Mouse (Mus musculus) regulatory T cell (primary cell): Measurements from ENCODE around the gene Il25.

Source experiments
- in situ Hi-C: fragments of 300-600 bp; cut with MboI, MseI; formaldehyde crosslinking; loops from one replicate; pipeline ENCODE4 v1.15.1; 2025; ENCODE audit warnings: high pct_unique_total_duplicates

Il25 gene

DNA sequence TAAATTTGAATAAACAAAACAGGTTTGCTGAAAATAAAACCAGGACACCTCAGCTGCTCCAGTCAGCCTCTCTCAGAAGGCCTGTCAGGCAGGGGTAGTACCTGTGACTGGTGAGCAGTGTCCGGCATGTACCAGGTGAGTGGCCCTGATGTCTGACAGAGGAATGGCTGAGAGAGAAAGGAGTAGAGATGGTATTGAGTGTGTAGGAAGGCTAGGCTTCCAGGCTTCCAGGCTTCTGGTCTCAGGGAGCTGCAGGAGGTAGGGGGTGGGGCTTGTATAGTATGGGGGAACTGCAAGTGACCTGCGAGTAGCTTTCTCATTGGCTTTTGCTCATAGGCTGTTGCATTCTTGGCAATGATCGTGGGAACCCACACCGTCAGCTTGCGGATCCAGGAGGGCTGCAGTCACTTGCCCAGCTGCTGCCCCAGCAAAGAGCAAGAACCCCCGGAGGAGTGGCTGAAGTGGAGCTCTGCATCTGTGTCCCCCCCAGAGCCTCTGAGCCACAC is at the start of gene Il25:
Il25 (plus strand) TSS at position 51 of the 506 bp plus-strand sequence.
- in situ Hi-C loops, result no loop called here

DNA sequence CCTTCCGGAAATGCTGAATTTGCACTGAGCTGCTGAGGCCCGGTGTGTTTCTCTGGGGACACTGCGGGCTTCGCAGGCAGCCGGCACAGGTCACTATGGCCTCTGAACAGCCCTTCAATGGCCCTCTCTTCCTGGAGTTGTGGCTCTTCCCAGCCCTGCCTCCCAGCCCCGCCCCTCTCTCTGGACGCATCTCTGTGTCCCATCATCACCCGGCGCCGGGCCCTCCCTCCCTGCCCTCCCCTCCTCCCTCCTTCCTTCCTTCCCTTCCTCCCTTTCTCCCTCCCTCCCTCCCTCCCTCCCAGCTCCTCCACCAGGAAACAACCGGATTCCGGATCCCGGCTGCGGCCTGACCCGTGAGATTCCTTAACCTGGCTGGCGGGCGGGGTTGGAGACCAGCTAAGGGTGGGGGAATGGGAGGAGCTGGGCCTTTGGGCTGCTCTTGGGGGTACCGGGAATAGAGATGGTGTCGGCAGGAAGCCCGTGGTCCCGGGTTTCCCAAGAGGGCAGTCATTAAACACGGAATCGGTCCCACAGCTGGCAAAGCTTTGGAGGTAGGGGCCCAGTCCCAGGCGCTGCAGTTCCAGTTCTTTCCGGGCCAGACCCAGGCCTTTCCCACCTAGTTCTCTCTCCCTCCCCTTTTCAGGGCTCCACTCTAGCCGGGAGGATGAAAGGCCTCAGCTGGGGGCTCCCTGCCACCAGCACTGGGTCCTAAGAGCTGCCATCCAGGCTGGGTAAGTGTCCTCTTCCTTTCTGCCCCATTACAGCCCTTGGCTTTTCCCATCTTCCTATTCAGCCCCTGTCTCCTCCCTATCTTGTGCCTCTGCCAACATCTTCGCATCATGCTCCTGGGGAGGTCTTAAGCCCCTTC is 49.1 kb upstream of the Il25 start, which contains the start of the genes Bcl2l2 and Gm20521:
Bcl2l2 (plus strand) TSS at position 224 of the 868 bp plus-strand sequence.
Gm20521 (plus strand) TSS at position 288 of the 868 bp plus-strand sequence.
- in situ Hi-C loops, result loop anchor here (25.0 kb wide), 1 partner anchor 704 kb away; the partner anchor contains the start of genes Emc9, Fitm1, Psme1 and Psme2

DNA sequence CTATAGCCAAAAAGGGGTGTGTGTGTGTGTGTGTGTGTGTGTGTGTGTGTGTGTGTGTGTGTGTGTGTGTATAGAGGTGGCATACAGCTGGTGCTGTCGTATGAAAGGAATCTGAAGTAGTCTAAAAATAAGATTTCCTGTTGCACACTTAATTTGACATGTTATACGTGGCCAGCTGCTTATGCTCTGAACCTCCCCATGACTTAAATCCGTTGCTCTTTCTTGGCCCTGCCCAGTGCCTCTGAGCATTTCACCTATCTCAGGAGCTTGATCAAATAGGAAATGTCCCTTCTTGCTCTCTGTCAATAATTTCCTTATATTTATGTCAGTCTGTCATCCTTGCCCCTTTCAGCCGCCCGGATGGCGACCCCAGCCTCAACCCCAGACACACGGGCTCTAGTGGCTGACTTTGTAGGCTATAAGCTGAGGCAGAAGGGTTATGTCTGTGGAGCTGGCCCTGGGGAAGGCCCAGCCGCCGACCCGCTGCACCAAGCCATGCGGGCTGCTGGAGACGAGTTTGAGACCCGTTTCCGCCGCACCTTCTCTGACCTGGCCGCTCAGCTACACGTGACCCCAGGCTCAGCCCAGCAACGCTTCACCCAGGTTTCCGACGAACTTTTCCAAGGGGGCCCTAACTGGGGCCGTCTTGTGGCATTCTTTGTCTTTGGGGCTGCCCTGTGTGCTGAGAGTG is 48.3 kb upstream of the Il25 start:
- in situ Hi-C loops, result loop anchor here (25.0 kb wide), 1 partner anchor 703 kb away; the partner anchor contains the start of genes Emc9, Fitm1, Psme1 and Psme2

DNA sequence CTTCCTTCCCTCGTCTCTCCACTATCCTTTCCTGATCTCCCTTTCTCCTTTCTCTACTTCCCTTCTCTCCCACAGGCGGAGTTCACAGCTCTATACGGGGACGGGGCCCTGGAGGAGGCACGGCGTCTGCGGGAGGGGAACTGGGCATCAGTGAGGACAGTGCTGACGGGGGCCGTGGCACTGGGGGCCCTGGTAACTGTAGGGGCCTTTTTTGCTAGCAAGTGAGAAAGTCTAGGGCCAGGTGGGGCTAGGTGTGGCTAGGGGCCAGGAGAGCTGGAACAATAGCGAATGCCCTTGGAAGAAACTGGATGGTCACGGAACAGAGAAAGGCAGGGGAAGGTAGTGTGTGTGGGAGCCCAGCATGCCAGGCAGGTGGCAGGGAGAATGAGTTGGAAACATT is 47.2 kb upstream of the Il25 start:
- in situ Hi-C loops, result loop anchor here (25.0 kb wide), 1 partner anchor 702 kb away; the partner anchor contains the start of genes Emc9, Fitm1, Psme1 and Psme2

DNA sequence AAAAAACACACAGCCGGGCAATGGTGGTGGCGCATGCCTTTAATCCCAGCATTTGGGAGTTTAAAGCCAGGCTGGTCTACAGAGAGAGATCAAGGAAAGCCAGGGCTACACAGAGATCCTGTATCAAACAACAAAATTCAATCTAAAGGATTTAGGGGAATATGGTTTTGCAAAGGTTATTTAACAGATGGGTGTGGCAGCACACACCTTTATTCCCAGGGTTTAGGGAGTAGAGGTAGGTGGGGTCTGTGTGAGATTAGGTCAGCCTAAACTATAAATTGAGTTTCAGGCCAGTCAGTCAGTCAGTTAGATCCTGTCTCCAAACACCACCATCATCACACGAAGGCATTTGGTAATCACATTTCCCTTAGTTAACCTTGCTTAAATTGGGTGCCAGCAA is 40.3 kb upstream of the Il25 start, which contains the start of gene Pabpn1:
Pabpn1 (plus strand) TSS at position 301 of the 400 bp plus-strand sequence.
- in situ Hi-C loops, result loop anchor here (25.0 kb wide), 1 partner anchor 695 kb away; the partner anchor contains the start of genes Emc9, Fitm1, Psme1 and Psme2

DNA sequence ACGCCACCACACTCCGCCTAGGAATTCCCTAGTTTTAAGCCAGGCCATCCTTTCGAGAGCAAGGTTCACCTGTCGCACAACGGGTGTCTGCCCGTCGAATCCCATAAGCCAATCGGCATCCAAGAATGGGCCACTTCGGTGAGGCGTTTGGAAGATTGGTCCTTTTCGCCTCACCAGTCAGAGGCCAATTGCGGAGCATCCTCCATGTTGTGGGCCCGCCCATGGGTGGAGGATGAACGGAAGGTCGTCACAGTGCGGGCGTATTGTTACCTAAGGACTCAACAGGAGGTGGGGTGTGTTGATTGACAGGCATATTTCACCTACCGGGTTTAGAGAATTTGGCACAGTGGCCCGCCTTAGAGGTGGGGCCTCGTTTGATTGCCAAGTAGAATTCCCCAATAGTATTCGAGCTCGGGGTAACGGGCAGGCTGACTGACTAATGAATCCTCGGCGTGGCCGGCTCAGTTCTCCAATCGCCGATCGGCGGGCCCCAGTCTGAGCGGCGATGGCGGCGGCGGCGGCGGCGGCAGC is 38.8 kb upstream of the Il25 start:
- in situ Hi-C loops, result loop anchor here (25.0 kb wide), 1 partner anchor 694 kb away; the partner anchor contains the start of genes Emc9, Fitm1, Psme1 and Psme2

DNA sequence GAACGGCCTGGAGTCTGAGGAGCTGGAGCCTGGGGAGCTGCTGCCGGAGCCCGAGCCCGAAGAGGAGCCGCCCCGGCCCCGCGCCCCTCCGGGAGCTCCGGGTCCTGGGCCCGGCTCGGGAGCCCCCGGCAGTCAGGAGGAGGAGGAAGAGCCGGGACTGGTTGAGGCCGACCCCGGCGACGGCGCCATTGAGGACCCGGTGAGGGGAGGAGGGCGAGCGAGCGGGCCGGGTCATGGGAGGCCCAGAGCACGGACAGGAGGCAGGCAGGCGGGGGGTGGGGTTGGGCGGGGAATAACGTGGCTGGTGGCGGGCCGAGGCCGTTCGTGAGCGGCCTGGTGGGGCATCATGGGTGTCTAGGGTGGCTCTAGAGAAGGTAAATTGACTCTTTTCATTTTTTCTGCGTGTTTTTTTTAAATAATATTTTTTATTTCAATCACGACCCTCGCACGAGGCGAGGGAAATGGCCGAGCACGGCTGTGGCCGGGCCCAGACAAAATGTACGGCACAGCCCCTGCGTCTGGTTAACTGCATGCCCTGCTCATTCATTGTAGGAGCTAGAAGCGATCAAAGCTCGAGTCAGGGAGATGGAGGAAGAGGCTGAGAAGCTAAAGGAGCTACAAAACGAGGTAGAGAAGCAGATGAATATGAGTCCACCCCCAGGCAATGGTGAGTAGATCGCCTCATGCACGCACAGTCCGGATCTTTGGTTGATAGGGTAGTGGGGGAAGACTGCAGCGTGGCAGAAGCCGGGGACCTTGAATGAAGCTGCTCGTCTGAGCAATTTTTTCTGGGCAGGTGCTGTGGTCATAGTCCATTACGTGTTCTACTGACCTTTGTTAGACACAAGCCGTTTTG is 38.0 kb upstream of the Il25 start:
- in situ Hi-C loops, result loop anchor here (25.0 kb wide), 1 partner anchor 693 kb away; the partner anchor contains the start of genes Emc9, Fitm1, Psme1 and Psme2

DNA sequence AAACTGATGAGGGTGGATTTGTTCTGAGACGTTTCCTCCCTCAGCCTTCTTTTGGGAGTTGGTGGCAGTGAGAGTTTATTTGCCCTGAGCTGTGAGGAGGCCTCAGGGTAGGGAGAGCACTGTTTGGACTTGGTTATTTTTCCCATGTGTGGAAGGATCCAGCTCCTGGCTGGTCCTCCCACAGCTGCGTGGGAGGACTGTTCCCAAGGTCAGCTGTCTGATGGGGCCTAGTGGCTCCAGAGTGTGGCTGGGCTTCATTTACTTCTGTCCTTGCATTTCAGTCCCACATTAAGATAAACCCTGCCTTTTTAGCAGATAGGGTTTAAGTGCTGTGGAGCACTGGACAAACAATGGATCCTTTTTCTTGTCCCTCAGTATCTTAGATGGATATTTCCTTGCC is 35.0 kb upstream of the Il25 start:
- in situ Hi-C loops, result loop anchor here (25.0 kb wide), 1 partner anchor 690 kb away; the partner anchor contains the start of genes Emc9, Fitm1, Psme1 and Psme2

DNA sequence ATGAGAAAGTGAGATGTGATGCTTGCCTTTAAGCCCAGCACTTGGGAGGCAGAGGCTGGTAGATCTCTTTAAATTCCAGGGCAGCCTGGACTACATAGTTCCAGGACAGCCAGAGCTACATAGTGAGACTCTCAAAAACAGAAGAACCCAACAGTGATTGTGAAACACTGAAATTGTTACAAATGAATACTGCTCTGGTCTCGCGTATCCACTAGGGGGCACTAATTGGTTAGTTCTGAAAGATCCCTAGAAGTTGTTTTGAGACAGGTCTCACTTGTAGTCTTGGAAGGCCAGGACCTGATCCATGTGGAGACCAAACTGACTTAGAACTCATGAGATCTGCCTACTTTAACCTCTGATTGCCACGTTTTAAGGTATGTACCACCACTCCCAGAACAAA is 32.1 kb upstream of the Il25 start:
- in situ Hi-C loops, result no loop called here

DNA sequence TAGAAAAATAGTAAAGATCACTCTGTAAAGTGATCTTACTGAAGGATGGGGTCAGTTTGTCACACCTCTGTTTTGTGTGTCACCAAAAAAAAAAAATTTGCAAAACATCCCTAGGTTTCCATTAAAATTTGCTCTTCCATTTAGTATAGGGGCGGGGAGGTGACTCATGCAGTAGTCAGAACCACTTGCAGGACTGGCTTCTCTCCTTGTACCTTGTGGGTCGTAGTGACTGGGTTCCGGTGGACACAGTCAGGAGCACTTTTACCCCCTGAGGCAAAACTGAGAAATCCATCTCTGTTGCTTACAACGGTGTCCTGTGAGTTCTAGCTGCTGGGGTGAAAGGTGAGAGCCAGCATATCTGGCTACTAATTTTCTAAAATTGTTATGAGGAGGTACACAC is 28.9 kb upstream of the Il25 start:
- in situ Hi-C loops, result no loop called here

DNA sequence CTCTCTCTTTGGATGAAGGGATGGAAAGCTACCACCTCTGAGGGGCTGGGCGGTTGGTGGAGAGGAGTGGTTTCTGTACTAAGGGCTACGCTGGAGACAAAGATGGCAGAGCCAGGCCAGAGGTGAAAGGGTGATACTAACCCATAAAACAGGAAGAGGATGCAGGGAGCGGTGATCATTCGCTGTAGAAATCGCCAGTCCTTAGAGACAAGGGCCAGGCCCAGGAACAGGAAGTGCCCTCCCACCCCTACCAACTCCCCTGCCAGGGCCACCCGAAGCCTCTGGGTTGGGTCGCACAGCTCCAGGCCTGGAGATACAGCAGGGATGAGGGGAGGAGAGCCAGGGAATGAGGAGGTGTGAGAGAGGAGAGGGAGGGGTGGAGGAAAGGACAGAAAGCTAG is 23.8 kb upstream of the Il25 start:
- in situ Hi-C loops, result no loop called here

DNA sequence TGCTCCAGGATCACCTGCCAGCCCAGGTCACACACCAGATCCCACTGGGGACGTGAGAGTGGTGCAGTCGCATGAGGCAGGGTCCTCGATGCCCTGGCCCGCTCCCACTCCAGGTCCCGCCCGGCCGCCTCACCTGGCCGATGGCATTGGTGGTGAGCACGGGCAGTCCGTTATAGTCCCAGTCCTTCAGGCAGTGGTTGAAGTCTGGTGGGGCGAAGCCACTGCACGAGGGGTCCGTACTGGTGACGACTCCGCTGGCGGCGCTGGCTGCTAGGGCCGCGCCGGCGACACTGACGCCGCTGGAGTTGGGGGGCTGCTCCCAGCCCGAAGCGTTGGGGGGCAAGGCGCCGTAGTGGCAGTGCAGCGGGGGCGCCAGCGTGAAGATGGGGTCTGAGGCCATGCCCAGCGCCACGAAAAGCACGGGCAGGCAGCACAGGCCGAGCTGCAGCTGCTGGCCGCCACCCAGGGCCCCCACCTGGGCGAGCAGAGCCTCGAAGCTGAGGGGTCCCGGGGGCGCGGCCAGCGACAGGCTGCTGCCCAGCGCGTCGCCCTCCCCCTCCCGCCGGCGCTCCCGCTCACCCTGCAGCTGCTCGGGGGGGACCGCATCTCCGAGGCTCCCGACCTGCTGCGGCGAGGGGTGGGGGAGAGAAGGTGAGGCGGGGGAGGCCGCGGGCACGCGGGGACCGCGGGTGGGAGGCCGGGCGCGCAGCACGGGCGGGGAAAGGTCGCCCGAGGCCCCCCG is 20.2 kb upstream of the Il25 start:
- in situ Hi-C loops, result loop anchor here (10.0 kb wide), 1 partner anchor 333 kb away; no protein-coding TSS in a partner anchor

DNA sequence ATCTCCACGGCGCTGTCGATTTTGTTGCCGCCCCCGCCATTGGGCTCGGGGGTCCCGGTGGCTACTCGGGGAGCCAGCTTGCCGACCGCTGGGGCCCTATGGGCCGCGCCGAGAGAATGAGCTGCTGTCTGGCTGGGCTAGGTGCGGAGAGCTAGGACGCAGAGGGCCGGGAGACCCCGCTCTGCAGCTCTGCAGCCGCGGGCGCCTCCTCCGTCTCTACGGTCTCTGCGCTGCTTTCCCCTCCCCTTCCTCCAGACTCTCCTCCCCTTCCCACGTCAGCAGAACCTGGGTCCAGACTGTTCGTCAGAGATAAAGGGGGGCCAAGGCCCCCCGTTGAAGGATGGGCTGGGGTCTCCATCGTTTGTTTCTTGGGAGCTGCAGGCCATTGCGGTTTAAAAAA is 19.6 kb upstream of the Il25 start, which contains the start of gene Slc22a17:
Slc22a17 (minus strand) TSS at position 247 of the 400 bp plus-strand sequence.
- in situ Hi-C loops, result loop anchor here (10.0 kb wide), 1 partner anchor 332 kb away; no protein-coding TSS in a partner anchor

DNA sequence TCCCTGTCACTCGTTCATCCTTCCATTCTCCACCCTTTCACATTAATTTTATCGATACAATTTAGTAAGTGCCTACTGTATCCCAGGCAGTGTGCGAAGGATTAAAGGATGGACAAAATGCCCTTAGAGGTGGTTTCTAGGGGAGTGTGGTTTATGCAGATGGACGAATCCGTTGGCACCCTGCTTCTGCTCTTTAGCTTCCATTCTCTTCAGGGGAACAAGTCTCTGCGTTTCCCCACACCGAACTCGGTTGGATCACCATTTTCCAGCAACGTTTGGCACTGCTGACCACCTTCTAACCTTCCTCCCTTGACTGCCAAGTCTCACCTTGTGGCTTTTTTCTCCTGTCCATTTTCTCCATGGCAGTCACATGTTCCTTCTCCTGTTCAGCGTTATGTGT is 19.2 kb upstream of the Il25 start:
- in situ Hi-C loops, result loop anchor here (10.0 kb wide), 1 partner anchor 331 kb away; no protein-coding TSS in a partner anchor

DNA sequence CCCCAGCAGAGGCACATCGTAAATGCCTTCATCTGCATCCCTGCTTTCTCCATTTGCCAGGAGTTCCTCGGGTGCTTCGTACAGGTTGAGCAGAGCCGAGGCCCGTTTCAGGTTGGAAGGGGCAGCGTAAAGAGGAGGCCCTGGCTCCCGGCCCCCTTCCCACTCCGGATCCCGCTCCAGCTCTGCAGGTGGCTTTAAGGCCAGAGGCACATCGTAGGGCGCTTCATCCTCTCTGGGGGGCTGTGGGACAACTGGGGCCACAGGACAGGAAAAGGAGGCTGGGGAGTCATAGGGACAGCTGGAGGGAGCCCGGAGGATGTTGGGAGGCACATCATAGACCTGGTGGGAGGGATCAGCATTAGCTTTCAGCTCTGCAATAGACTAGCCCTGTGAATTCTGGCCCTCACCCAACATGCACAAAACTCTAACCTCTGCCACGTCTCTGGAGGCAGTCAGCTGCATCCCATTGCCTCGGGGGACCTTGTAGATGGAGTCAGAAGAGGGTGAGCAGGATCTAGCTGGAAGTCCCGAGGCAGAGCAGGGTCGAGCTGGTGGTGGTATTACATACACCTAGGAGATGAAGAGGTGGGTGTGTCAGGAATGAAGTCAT is 12.3 kb upstream of the Il25 start:
- in situ Hi-C loops, result no loop called here

DNA sequence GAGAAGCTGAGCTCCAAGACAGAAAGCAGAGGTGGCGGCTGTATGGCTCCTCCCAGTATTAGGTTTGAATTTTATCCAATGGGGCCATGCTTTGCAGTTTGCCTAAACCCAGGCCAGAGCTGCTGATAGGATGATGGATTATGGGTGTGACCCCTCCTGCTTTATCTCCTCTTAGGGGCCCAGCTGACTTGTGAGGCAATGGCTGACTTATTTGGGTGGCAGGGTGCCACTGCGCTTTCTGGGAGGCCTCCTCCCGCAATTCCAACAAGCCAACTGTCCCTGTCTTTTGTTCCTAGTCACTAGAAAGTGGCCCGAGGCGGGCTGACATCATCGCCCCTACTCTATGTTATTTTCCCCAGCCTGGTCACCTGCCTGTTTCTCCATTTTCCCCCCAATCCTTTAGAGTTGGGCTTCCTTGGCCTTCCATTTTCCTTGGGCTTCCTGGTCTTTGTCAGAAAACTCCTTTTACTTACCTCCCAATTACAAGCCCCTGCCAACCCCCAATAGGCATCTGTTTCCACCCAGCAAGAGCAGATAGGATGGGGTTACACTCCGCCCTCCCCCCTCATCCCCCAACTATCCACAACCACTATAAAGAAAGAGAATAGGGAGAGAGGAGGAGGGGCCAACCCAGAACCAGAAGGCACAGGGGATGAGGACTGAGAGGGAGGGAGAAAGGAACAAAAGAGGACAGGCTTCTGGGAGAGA is 7.7 kb upstream of the Il25 start:
- in situ Hi-C loops, result no loop called here

DNA sequence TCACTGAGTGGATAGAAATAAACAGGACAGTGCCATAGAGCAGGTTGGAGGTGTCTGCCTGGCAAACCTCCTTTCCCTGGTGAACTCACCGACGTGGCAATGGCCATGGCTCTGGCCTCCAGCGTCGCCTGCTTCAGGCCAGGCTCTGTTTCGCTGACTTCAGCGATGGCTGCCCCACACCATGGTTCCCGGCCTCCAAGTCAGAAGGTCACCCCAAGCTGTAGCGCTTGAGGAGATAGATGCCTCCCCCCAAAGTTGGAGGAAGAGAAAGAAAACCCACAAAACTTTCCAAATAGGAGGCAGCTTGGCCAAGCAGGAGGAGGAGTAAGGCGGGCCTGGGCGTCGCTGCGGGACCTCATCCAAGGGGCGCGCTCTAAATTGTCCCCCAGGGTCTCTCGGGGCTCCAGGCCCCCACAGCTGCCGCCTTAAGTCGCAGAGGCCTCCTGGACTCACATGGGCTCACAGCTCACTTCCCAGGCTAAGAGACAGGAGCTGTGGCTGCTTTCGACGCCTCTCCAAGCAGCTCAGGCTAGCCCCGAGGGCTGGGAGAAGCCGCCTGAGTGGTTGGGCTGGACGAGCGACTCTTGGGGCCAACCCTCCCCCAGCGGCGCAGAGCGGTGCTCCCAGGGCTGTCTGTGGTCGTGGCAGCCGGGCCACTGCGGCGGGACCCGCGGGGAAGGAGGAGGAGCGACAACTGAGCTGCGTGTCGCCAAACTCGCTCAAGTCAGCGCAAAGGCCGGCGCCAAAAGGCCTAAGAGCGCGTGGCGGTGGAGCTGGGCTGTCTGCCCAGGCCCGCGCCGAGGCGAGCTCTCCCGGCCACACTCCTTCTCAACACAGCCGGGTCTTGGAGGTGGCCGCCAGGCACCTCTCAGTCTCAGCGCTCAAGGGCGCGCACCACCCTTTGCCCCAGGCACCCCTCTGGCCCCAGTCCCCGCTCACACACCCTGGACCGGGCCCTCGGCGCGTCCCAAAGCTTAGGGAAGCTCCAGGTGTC is 6.8 kb upstream of the Il25 start, which contains the start of gene Efs:
Efs (minus strand) TSS at position 778 of the 994 bp plus-strand sequence.
- in situ Hi-C loops, result no loop called here
